Mouse (Mus musculus) urinary bladder, adult 18-20 months (tissue): Measurements from ENCODE around the gene Abcb11.
A peak's percentile ranks its signal among the peaks of the same experiment; 100 is the strongest.

ENCODE experiments used
- DNase-seq, 2 experiments: peaks; one replicate each; pipeline ENCODE4 v3.0.0; 2022; ENCODE audit warnings: low spot score in 2 of 2, mixed read lengths in 2 of 2

Gene Abcb11

GRCm38 (mm10) chr2:69264069-69264618, 78.3 kb downstream of the Abcb11 start:
- no peak for DNase-seq

GRCm38 (mm10) chr2:69248221-69248755, 94.1 kb downstream of the Abcb11 start:
- DNase-seq: no peak

GRCm38 (mm10) chr2:69247081-69247480, 95.3 kb downstream of the Abcb11 start:
- DNase-seq: no peak

DNA sequence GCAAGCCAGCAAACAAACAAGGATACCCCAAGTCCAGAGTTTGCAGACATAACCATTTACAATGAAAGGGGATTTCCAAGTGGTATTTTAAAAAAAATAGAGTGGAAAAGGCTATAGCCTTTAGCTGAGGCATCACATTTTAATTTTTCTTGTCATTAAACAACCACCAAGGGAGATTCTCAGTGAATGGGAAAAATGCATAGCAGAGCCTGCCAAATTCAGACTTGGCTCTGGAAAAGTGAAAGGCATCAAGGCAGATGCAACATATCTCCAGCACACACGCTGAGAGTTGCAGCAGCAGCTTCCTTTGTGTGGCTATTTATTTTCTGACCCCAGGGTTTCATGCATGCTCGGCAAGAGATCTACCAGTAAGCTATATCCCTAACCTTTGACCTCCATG, 97.5 kb downstream of the Abcb11 start:
- DNase-seq: no peak

- DNase-seq: no peak
Observed at GRCm38 (mm10) chr2:69239315-69239714, 103.1 kb downstream of the Abcb11 start.

DNA sequence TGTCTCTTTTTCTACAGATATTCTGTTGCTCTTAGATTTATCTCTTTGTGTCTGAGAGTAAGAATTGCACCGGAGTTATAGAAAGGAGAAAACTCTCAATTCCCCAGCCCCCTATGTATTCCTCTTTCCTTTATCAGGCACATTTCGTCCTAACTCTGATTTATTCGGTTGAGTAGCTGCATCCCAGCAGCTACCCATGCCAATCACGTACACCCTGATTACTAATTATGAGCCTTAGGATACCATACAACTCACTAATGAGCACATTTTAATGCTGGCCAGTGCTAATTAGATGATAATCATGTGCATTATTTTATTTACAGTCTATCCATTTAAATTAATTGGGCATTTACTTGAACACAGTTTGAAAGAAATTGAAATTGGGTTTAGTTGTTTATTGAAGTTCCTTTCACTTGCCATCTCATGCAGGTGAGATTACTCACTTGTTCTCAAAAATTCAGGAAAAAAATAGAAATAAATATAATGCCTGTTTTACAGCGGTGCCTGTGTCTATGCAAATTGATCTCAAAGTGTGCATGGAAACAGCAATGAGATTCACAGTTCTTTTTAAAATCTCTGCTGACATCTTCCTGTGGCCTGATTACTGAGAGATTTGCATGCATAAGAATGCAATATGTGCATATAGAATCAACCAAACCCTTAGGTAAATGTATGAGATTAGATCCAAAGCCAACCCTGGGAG, 107.3 kb downstream of the Abcb11 start:
- no peak for DNase-seq

GRCm38 (mm10) chr2:69232101-69232500, 110.3 kb downstream of the Abcb11 start:
- no peak for DNase-seq

DNA sequence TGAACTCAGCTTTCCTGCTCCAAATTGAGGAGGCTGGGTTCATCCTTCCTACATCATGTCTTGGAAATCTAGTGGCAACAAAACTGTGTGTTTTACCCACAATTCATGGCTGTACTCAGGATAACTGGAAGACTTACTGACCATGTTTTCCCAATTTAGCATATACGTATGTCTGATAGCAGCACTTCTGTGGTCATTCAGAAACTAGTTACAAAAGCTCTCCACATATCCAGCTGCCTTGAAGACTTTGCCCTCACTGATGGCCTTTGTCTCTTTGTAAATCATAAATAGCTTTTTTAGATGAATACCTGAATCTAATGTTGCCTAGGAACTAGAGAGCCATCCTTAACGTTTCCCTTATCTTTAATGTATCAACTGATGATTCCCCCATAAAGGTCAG, 112.3 kb downstream of the Abcb11 start:
- no peak for DNase-seq

GRCm38 (mm10) chr2:69228635-69229034, 113.8 kb downstream of the Abcb11 start:
- DNase-seq: no peak

GRCm38 (mm10) chr2:69226876-69227275, 115.5 kb downstream of the Abcb11 start:
- DNase-seq: no peak

- no peak for DNase-seq
Observed at GRCm38 (mm10) chr2:69224724-69225123, 117.7 kb downstream of the Abcb11 start.

DNA sequence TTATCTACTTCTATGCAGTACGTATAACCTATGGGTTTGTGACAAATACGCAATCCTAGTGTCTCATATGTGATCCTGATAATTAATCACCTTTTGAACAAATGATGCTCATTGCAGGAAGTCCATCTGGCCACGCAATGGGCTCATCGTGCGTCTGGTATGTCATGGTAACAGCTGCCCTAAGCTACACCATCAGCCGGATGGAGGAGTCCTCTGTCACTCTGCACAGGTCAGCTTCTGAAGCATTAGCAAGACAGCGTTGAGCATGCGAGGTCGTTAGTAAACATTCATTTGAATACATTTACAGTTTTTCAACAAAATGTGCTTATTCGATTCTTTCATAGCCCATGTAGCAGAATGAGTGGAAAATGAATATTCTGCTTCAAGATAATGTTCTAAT, 119.6 kb downstream of the Abcb11 start:
- no peak for DNase-seq

- no peak for DNase-seq
Observed at GRCm38 (mm10) chr2:69221868-69222416, 120.5 kb downstream of the Abcb11 start.

DNA sequence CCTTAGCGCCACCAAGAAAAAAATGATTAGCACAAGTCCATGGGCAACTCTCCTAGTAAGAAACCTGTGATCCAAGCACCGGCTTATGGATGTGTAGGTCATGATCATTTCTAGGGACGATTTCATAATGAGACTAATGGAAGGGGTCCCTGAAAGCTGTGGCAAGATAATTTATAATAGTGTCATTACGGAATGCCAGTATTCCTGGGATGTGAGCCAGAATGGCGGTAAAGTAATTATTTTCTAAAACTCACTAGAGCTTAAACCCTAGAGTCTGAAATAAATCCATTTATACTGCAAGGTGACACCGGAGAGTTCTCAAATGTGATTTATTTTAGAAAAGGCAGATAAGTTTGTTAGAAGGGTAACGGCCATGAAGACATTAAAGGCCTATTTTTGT, 127.2 kb downstream of the Abcb11 start:
- DNase-seq: no peak

- DNase-seq: no peak
Observed at GRCm38 (mm10) chr2:69212652-69213051, 129.8 kb downstream of the Abcb11 start.

DNA sequence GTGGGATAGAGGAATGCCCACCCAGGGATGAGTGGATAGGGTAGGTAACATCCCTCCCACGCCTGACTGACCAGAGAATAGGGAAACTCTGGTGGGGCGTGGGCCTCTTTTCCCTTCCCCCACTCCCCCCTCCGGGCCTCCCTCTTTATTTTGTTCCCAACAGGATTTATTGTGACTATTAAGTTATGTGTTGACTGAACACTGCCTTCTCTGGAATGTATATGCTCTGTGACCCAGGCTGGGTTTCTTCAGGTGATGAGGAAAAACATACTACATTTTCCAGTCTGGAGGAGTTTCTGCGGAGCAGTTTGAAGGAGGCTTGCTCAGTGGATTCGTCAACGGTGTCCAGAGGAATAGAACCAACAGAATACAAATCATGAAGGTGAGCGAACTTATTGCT, 131.6 kb downstream of the Abcb11 start, which contains the start of gene G6pc2:
G6pc2 (plus strand) TSS at position 301 of the 400 bp plus-strand sequence.
- DNase-seq: no peak

GRCm38 (mm10) chr2:69209684-69210083, 132.7 kb downstream of the Abcb11 start:
- DNase-seq: no peak

GRCm38 (mm10) chr2:69206523-69206922, 135.9 kb downstream of the Abcb11 start:
- DNase-seq: no peak

DNA sequence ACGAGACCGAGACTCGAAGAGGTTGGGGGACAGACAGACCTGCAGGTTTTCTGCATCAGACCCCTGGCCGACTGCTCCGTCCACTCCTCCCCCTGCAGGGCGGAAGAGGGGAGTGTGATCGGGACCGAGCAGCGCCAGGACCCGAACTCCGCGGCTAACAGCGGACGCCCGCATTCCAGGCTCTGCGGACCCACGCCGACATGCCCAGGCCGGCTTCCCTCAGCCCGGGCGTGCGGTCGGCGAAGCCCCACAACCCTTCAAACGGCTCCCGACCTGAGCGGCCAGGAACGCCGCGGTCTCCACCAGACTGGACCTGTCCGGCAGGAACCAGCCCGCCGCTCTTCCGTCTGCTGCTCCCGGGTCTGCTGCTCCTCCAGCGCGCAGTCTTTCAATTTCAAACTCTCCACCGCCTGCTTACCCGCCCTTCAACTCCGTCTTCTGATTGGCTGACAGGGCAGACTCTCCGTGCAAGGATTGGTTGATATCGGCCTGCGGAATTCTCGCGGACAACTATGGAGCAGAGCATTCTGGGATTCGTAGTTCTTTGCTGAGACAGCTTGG, 136.5 kb downstream of the Abcb11 start, which contains the start of gene Spc25:
Spc25 (minus strand) TSS at position 404 of the 561 bp plus-strand sequence.
- DNase-seq: peak; percentile 45 to 88

- DNase-seq: no peak
Observed at GRCm38 (mm10) chr2:69205185-69205584, 137.2 kb downstream of the Abcb11 start.

DNA sequence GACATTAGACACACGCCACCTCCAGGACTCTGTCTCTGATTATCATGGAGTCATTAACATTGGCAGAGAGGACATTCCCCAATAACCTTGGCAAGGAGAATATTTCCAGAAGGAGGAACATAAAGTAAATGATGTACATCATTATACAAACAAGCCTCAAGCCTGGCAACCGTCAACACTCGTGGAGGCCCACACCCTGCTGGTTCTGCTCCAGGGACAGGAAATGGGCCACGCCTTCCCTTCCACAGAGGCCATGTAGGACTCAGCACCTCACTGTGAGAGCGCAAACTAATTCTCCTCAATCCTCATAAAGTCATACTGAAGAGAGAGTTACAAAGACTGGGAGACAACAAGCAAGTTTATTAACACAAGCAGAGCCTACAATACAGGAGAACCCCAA, 148.9 kb downstream of the Abcb11 start:
- no peak for DNase-seq

DNA sequence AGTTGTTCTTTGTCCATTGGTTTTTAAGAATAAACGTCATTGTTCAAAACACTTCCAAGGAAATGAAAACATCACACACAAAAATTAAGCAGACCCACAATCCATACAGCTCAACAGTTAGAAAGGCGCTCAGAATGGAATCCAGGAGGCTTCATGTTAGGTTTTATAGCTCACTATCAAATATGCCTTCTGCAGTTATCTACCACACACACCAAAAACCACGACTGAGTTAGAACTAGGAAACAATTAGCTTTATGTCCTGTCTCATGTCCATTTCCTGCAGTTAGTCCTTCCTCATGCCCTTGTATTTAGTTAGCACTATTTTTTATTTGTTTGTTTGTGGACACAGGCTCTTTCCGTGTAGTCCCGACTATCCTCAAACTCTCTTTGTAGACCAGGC, 151.4 kb downstream of the Abcb11 start:
- DNase-seq: no peak

GRCm38 (mm10) chr2:69189222-69189621, 153.2 kb downstream of the Abcb11 start:
- no peak for DNase-seq
